Mouse (Mus musculus) ES-E14 (cell line): ENCODE measurements at regions not wholly inside any gene's neighbourhood (a gene's known extent, or its start where the extent isn't known, plus 50 kb on each side); places are given as distances from the start of the nearest gene placed in this dataset.

Experiments used
- CHD2 ChIP-seq: IDR thresholded peaks from 2 replicates; pipeline ENCODE4 v1.6.1; 2014; ENCODE audit warnings: mild to moderate bottlenecking, low read depth, low read length, inconsistent platforms
- HCFC1 ChIP-seq: IDR thresholded peaks from 2 replicates; pipeline ENCODE4 v1.6.1; 2012; ENCODE audit warnings: low read length, inconsistent platforms, borderline replicate concordance; ENCODE audit not compliant: insufficient read depth
- ZC3H11A ChIP-seq: IDR thresholded peaks from 2 replicates; pipeline ENCODE4 v1.6.1; 2012; ENCODE audit warnings: low read depth, mild to moderate bottlenecking, inconsistent platforms, low read length, borderline replicate concordance
- ZNF384 ChIP-seq: IDR thresholded peaks from 2 replicates; pipeline ENCODE4 v1.6.1; 2012; ENCODE audit warnings: low read depth, low read length, inconsistent platforms

GRCm38 (mm10) chr6:101056318-101056717 lies 222.9 kb downstream of the Ppp4r2 start:
- TF ChIP-seq CHD2 (no peak), HCFC1 (no peak), ZNF384 (no peak), ZC3H11A (no peak)
